Mouse (Mus musculus): Measurements from ENCODE around the gene Theg.

DNA sequence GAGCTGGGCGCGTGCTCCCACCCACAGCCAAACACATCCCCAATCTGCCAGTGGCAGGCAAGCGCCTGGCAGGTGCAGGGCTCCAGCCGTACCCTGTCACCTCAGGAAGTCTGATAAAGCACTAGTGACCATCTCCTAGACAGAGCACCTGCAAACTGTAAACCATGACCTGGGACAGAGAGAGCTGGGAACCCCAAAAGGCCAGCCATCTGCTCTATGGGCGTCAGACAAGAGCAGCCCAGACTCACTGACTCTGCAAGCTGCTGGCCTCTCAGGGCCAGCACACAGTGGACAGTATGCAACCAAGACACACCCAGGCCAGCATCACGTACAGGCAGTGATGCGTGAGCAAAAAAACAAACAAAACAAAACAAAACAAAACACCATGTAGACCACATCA lies 8.2 kb downstream of the Theg start:
- TF ChIP-seq CTCF (IDR thresholded peaks at IDR 0.05; ENCODE audit: low read depth, low read length): no peak
- TF ChIP-seq POLR2A (IDR thresholded peaks at IDR 0.05; ENCODE audit: extremely low read depth, insufficient read depth, low read length): no peak
